Comparison of ENCODE assay signal across 10 mouse cellular contexts in genomic region chr2:106895326-106896023, GRCm38 (mm10).
A peak's percentile ranks its signal among the peaks of the same experiment; 100 is the strongest.
DNase-seq lines count a peak whose midpoint lies in the region; ATAC-seq and TF ChIP-seq lines count a peak whose summit lies in the region.
"Had no signal": no experiment of that assay in that cellular context is flagged by ENCODE, and none has a peak within 500 bp of the region (broad histone marks: within the 10 kb centered on the region; RNA-seq: fewer than 3 reads in every experiment).

No protein-coding gene starts in this region.

- no peak for TF ChIP-seq POLR2A in limb, embryonic 14.5 days (IDR thresholded peaks at IDR 0.05; ENCODE audit: borderline replicate concordance, extremely low read depth, insufficient read depth, insufficient read length)

- peak; percentile 44; the same call in 1 of the 2 replicates for ATAC-seq in limb, embryonic 11.5 days (ENCODE audit: insufficient number of reproducible peaks, low FRiP score, low TSS enrichment, low read depth)
- ATAC-seq in forebrain, embryonic 12.5 days (ENCODE audit: low FRiP score), result peak; percentile 81
- ATAC-seq in limb, embryonic 14.5 days (ENCODE audit: low FRiP score, low read depth), result peak; percentile 90
- ATAC-seq in frontal cortex, adult (ENCODE audit: low TSS enrichment), result no peak
- ATAC-seq: inflammation-experienced regulatory T-cells, adult 6 months had no signal

- H3K4me2 ChIP-seq in limb, embryonic 11.5 days (ENCODE audit: low read depth, severe bottlenecking), result no peak overlapping the region
- H3K4me2 ChIP-seq in forebrain, embryonic 12.5 days, result no peak overlapping the region
- no peak overlapping the region for H3K4me2 ChIP-seq in limb, embryonic 14.5 days (replicated peaks; ENCODE audit: low read depth, low read length, severe bottlenecking)

- peak; percentile 18 for DNase-seq in limb, embryonic 11.5 days (ENCODE audit: low spot score)
- DNase-seq in limb, embryonic 10.5 days (ENCODE audit: low spot score), result no peak
- peak; percentile 17 for DNase-seq in limb, embryonic 14.5 days (ENCODE audit: low spot score)
- peak; percentile 68 for DNase-seq in retina, embryonic 14.5 days (ENCODE audit: low spot score)
- no peak for DNase-seq in urinary bladder, postnatal 14 days (ENCODE audit: low spot score)
- no peak for DNase-seq in layer of hippocampus, adult 18-20 months (ENCODE audit: low spot score in 2 of 2)

- H3K36me3 ChIP-seq in limb, embryonic 11.5 days (ENCODE audit: control insufficient read depth, insufficient read depth, low read length), result no peaks in the 10 kb centered on the region
- H3K36me3 ChIP-seq in limb, embryonic 10.5 days, result no peaks in the 10 kb centered on the region
- H3K36me3 ChIP-seq in forebrain, embryonic 12.5 days (replicated peaks), result no peaks in the 10 kb centered on the region
- no peaks in the 10 kb centered on the region for H3K36me3 ChIP-seq in limb, embryonic 14.5 days (ENCODE audit: control insufficient read depth, insufficient read depth, low read length)
- H3K36me3 ChIP-seq: heart, embryonic 10.5 days had no signal

- 21% methylated on average over 11 of the region's 11 CpGs for WGBS in limb, embryonic 11.5 days
- WGBS in limb, embryonic 10.5 days, result 21% methylated on average over 11 of the region's 11 CpGs
- 16% methylated on average over 11 of the region's 11 CpGs for WGBS in forebrain, embryonic 12.5 days
- WGBS in limb, embryonic 14.5 days, result 25% methylated on average over 11 of the region's 11 CpGs

- no peak overlapping the region for H3K27ac ChIP-seq in limb, embryonic 11.5 days (replicated peaks; ENCODE audit: low read depth, low read length)
- H3K27ac ChIP-seq in limb, embryonic 10.5 days, result no peak overlapping the region
- H3K27ac ChIP-seq in forebrain, embryonic 12.5 days, result 0 out of 2 replicates have a peak overlapping the region, but pooled peaks have one; percentile 47
- no peak overlapping the region for H3K27ac ChIP-seq in limb, embryonic 14.5 days (replicated peaks; ENCODE audit: low read depth, low read length)
- H3K27ac ChIP-seq: heart, embryonic 10.5 days had no signal

- no peaks in the 10 kb centered on the region for H3K9me3 ChIP-seq in limb, embryonic 11.5 days (ENCODE audit: control insufficient read depth, low read length)
- no peaks in the 10 kb centered on the region for H3K9me3 ChIP-seq in limb, embryonic 10.5 days (replicated peaks)
- H3K9me3 ChIP-seq in forebrain, embryonic 12.5 days, result no peaks in the 10 kb centered on the region
- no peaks in the 10 kb centered on the region for H3K9me3 ChIP-seq in limb, embryonic 14.5 days (ENCODE audit: control insufficient read depth, low read length)
- H3K9me3 ChIP-seq: heart, embryonic 10.5 days had no signal

- H3K9ac ChIP-seq in limb, embryonic 11.5 days (ENCODE audit: low read length), result no peak overlapping the region
- H3K9ac ChIP-seq in forebrain, embryonic 12.5 days, result no peak overlapping the region
- no peak overlapping the region for H3K9ac ChIP-seq in limb, embryonic 14.5 days (ENCODE audit: low read depth, low read length, severe bottlenecking)

- no peak overlapping the region for H3K4me3 ChIP-seq in limb, embryonic 11.5 days (ENCODE audit: low read depth, low read length)
- H3K4me3 ChIP-seq in limb, embryonic 10.5 days, result no peak overlapping the region
- H3K4me3 ChIP-seq in forebrain, embryonic 12.5 days (replicated peaks), result no peak overlapping the region
- no peak overlapping the region for H3K4me3 ChIP-seq in limb, embryonic 14.5 days (replicated peaks; ENCODE audit: low read length)
- H3K4me3 ChIP-seq: heart, embryonic 10.5 days had no signal

- no peaks in the 10 kb centered on the region for H3K4me1 ChIP-seq in limb, embryonic 11.5 days (ENCODE audit: control insufficient read depth, insufficient read depth, low read length)
- H3K4me1 ChIP-seq in limb, embryonic 10.5 days, result peaks cover 25% of the 10 kb centered on the region
- H3K4me1 ChIP-seq in forebrain, embryonic 12.5 days, result peaks cover 13% of the 10 kb centered on the region
- no peaks in the 10 kb centered on the region for H3K4me1 ChIP-seq in limb, embryonic 14.5 days (ENCODE audit: control insufficient read depth, insufficient read depth, low read length)

- no peaks in the 10 kb centered on the region for H3K27me3 ChIP-seq in limb, embryonic 11.5 days (ENCODE audit: control insufficient read depth, insufficient read depth, low read length)
- peaks cover 13% of the 10 kb centered on the region; the same call in 1 of the 2 replicates for H3K27me3 ChIP-seq in limb, embryonic 10.5 days (ENCODE audit: low read depth, poor library complexity, severe bottlenecking)
- no peaks in the 10 kb centered on the region for H3K27me3 ChIP-seq in forebrain, embryonic 12.5 days
- no peaks in the 10 kb centered on the region for H3K27me3 ChIP-seq in limb, embryonic 14.5 days (ENCODE audit: control insufficient read depth, insufficient read depth, low read length)

Comparison
In these comparisons a context has a peak if more than half of its experiments do, and no peak if none do; other contexts are left out.
1. DNase-seq: peak in limb, embryonic 11.5 days (single experiment), limb, embryonic 14.5 days (single experiment) and retina, embryonic 14.5 days (single experiment); none in limb, embryonic 10.5 days (single experiment), urinary bladder, postnatal 14 days (single experiment) and layer of hippocampus, adult 18-20 months (0 of 2).